Mouse (Mus musculus): ENCODE measurements around the gene Gm28035.

Gene Gm28035

DNA sequence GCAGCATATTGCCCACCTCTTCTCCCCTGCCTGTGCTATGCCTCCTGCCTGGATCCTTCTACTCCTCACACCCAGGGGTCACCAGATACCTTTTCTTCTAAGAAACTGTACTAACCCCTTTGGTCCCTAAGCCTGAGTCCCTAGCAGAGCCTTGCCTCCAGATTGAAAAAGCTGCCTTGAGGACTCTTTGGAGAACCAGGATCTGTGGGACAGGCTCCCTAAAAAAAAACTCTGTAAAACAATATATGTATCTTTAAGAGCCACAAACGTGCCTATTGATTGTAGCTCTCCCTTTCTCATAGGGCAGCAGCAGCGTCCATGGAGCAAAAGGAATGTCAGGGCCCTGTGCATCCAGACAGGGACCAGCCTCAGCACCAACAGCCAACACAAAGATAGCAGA lies at the start of gene Gm28035:
Gm28035 (plus strand) TSS at position 301 of the 400 bp plus-strand sequence.
- in situ Hi-C loops (cut with MboI) = no loop called here

DNA sequence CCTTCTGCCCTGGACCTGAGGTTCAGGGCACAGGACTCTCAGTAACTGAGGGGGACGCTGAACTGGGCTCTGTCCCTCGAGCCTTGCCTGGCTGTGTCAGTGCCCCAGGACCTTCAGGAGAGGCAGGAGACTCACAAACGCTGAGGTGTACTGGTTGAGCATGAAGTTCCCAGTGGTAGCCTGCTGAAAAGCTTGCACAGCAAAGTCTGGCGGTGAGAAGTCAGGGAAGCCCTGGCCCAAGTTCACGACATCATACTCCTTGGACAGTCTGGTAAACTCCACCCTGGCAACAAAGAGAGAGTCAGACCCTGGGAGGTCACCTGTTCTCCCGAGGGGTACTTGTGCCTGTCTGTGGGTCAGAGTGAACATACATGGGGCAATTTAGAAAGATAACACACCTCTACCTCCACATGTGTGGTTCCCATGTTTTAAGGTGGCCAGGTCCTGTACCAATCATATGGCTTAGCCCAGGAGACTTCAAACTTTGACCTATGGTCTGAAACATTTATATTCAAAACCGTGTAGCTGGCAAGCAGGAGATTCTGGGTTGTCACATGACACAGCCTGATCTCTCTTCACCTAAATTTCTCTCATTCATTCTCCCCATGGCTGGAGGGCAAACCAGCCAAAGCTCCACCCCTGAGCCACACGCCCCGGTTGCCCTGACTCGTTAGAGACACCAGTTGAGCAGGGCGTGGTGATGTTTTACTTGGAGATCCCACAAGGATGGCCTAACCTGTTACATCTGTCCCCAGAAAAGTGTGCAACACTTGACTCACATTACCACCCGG lies 48.4 kb upstream of the Gm28035 start:
- in situ Hi-C loops (cut with MboI) = no loop called here

DNA sequence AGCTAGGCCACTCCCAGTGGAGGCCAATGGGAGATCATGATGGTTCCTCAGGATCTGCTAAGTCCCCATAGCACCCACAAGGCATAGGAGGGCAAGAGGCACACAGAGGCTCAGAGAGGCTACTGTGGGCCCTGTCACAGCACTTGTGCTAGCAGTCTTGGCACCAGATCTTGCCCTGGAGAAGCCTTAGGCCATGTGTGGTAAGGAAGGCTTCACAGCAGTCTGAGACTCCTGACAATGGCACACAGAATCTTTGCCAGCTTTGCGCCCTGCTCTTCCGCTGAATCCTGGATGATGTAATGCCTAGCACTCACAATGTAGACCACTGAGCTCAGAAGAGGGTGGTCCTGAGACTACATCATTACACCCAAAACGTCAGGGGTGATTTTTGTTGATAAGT lies 45.7 kb upstream of the Gm28035 start:
- in situ Hi-C loops (cut with MboI) = no loop called here

DNA sequence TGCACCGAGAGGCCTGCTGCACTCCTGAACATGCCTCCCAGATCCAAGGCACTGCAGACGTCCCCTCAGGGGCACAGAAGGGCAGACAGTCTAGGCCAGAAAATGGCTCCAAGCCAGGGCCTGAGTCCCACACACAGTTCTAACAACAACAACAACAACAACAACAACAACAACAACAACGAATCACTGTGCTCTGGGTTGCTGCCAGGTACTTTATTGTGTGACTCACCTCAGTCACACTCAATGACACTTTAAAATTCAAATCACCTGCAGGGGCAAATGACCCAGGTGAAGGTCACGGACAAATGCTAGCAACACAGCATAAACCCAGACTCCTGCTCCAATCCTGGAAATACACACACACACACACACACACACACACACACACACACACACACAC lies 42.3 kb upstream of the Gm28035 start:
- in situ Hi-C loops (cut with MboI) = no loop called here

DNA sequence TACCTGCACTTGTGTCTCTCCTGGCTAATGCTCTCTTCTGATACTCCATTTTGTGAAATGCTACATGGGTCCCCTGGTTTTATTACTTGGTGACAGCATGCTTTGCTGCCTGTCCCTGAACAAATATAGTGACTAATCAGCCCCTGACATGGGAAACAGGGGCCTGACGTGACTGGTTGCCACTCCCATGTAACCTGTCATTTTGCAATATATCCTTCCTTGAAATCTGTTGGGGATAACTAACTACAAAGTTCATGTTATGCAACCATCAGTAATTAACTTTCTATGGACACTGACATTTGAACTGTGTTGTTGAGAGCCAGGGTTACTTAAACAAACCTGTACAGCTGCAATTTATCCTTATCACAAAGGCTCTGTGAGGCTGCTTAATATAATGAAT lies 40.4 kb upstream of the Gm28035 start:
- in situ Hi-C loops (cut with MboI) = no loop called here

DNA sequence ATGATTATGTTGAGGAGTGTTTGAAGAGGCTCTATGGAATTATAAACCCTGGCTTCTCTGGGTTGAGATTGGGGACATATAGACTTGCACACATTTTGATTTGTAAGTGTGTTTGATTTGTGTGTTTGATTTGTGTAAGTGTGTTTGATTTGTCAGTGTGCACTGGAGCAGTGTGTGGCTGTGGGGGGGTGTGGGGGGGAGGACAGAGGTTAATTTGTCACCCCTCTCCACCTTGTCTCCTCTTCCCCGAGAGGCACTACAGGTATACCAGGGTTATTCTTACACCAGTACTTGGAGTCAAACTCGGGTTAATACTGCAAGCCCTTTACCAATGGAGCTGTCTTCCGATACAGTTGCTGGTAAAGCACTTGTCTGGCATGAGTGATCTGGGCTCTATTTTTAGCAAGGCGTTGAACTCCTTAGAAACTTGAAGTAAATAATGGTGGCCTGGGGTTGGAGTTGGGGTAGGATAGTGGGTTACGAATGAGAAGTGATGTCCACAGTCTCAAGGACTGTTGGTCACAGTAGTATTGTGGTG lies 39.9 kb upstream of the Gm28035 start:
- in situ Hi-C loops (cut with MboI) = no loop called here

DNA sequence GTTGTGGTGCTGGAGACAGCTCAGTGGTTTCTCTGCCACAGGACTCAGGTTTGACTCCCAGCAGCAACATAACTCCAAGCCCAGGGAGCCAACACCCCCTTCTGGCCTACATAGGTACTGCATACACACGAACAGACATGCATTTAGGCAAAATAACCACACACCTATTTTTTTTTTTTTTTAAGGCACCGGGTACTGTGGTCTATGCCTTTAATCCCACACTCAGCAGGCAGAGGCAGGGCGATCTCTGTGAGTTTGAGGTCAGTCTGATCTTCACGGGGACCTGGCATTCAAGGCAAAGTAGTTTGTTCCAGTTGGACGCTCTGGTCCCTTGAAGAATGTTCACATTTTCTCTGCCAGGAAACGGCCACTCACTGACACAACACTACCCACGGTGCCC lies 36.9 kb upstream of the Gm28035 start:
- in situ Hi-C loops (cut with MboI) = no loop called here

DNA sequence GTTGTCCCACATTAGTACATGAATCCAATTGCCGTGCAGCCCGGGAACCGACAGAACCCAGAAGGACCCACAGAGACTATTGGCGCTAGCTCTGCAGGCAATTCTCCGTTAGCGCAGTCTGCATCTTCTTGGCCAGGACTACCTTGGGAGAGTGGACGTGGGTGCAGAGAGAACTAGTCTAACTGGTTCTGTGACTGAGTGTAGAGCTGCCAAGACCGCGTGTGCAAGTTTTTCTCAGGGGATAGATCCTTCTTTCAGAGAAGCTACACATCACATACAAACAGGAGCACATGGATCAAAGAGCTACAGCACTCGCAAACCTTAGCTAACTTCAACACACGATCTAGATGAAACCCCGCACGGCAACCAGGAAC lies 35.1 kb upstream of the Gm28035 start:
- in situ Hi-C loops (cut with MboI) = no loop called here

DNA sequence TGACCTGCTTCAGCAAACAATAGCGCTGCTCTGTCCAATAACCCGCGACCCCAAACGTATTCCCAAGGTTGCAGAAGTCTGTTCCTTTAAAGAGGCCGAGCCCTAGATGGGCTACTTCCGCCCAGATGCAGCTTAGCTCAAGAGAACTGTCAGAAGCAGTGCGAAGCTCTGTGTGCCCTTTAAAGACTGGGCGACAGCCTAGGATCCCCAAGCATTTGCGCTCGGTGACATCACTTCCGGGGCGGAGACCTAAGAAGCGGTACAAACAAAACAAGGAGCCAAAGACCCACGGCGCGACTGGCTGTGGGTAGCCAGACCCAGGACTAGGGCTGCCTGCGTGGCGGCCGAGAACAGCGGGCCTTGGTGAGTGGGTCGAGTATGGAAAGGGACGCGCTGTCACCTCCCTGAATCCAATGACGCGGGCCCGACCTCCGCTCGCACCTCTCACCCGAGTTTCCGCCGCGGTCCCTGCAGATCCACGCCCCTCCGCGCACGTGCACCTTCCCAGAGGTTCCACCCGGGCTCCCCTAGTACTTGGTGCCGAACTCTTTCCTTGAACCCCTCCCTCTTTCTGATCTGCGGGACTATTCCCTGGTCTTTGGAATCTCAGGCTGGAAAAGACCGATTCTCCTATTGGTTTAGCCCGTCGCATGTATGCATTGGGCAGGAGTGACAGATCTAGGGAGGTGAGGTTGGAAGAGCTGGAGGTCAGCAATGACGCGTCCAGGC lies 34.6 kb upstream of the Gm28035 start, which contains the start of gene Kyat1:
Kyat1 (minus strand) TSS at position 219 of the 729 bp plus-strand sequence.
- in situ Hi-C loops (cut with MboI) = no loop called here

DNA sequence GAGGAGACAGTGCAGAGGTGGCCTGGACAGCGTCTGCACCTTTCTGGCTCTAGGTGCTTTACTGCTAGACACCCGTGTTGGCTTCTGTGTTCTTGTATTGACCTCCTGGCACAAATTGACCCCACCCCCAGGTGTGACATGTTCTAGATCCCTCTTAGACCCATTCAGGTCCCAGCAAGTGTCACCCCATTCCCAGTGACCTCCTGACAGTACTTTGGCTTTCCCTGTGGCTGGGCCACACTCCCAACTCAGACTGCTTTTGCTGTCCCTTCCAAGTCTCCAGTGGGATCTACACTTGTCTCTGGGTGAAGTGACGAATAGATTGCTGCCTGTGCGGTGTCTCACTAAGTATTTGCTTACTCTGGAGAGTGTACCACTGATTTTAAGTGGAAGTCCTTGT lies 33.0 kb upstream of the Gm28035 start:
- in situ Hi-C loops (cut with MboI) = no loop called here

DNA sequence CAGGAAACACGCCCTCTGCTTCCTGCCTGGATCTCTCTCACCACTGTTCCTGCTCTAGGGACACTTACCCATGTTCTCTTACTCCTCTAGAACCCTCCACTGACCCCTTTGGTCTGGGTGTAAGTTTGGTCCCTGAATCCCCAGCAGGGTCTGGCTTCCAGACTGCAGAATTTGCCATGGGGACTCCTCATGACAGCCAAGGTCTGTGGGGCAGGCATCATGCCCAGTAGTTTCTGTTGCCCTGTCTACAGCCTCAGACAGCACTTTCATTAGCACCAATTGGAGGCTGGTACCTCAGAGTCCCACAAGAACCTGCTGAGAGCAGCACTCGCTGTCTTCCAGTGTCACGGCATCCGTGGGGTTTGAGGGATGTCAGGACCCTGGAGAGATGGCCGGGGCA lies 32.5 kb upstream of the Gm28035 start:
- in situ Hi-C loops (cut with MboI) = no loop called here

DNA sequence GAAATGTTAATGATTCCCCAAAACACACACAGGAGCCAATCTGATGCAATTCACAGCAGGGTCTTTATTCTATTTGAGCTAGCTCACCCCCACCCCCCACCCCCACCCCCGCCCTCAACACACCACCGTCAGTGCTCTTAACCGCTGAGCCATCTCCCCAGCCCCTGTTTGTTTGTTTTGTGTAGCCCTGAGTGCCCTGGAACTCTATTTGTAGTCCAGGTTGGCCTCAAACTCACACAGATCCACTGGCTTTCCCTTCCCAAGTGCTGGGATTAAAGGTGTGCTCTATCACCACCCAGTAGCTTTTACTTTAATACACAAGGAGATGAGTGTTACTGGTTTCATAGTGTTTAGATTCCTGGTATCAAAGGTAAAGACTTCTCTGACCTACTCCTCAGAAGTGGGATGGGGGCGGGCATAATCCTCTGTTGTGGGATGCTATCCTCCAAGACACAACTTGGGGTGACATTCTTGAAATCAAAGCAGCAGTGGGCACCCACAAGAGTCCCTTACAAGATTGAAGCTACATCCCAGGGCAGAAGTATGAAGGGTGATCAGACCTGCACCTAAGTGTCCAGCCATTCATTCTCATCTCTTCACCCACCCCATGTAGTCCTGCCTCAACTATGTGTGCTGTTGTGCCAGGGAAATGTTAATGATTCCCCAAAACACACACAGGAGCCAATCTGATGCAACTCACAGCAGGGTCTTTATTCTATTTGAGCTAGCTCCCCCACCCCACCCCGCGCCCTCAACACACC lies 28.8 kb upstream of the Gm28035 start:
- in situ Hi-C loops (cut with MboI) = no loop called here

DNA sequence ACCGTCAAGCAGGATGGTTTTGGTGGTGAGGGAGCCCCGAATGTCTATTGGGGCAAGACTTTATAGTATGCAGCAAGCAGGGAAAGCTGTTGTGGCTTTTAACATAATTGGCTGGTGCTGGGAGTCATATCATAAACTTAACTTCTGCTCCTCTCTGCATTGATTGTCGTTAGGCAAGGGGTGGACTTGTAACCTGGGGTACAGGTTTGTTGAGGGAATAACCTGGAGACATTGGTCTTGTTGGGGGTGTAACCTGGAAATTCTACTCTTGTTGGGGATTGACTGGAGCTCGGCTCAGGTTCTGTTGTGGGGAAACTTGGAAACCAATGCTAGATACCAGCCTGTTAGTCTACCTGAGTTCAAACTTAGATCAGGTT lies 28.2 kb upstream of the Gm28035 start:
- in situ Hi-C loops (cut with MboI) = no loop called here

DNA sequence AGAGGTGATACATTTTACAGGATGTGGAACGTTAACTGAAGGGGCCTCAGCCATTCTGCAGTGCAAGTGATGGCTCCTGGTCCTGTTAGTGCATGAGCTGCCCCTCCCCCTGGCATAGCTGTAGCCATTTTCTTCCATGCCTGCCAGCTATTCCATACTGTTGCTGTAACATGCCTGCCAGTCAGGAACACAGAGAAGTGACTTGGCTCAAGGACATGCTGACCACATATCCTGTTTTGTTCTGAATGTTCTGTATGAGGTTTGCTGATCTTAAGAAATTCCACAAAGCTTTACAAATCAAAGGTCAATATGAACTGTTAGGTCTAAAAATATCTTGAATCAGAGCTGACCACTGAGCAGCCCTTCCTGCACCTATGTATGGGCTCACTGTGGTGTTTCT lies 27.4 kb upstream of the Gm28035 start:
- in situ Hi-C loops (cut with MboI) = no loop called here

DNA sequence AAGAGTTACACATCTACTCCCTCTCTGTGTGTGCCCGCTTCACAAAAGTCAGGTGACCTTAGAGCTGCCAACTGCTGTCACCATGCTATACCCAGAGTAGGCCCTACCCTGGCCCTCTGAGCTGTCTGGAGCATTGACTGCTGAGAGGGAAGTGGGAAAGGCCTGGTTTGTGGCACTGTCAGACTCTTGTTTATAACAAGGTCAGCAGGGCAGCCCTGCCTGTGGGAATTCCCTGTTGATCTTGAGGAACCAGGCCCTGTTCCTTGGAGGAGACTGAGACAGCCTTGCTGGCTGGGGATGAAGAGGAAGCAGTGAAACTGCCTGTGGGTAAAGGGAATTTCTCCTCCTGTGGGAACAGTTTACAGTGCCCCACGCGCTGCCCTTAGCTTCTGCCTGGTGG lies 25.6 kb upstream of the Gm28035 start:
- in situ Hi-C loops (cut with MboI) = no loop called here

DNA sequence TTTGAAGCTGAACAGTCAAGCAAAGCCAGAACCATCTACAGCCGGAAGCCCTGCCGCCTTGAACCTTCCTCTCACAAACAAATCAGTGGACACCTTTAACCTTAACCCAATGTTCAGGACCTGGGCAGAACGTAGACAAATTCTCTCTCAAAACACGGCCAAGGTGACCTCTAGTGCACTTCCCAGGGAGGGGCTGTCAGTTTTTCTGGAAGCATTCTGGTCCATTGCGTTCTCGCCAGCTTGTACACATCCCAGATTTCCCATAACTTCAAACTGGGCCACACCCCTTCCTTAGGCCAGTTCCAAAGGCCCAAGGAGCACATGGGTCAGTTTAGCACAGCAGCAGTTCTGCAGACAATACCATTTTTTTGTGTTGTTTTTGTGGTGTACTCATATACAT lies 24.9 kb upstream of the Gm28035 start:
- in situ Hi-C loops (cut with MboI) = no loop called here

DNA sequence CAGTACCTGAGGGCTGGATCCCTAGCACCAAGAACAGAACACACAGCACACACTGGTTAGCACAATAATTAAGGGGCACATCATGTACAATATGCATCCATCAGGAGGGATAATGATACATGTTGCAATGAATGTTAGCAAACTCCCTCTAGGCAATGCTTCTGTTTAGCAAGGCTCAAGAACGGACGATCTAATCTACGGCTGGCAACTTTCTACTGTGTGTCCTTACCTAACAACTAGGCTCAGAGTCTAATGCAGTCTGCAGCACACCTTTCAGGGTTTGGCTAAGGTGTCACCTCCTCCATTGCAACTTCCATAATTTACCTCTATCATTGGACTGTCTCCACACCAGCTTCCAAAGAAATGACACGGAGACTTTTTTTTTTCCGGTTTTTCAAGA lies 24.1 kb upstream of the Gm28035 start:
- in situ Hi-C loops (cut with MboI) = no loop called here

DNA sequence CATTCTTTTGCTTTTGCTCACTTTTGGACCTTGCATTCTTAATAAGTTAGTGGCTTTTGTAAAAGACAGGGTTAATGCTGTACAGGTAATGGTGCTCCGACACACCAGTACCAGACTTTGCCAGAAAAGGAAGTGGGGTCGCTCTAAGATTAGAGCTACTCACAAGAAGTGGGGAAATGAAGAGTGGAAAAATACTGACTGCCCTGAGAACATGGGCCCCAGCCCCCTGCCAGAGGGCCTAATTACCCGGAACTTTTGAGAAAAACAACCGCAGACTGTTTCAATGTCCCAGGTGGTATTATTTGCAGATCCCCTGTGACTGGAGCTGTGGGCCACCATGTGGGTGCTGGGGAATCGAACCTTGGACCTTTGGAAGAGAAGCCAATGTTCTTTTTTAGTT lies 4.8 kb upstream of the Gm28035 start:
- in situ Hi-C loops (cut with MboI) = no loop called here

DNA sequence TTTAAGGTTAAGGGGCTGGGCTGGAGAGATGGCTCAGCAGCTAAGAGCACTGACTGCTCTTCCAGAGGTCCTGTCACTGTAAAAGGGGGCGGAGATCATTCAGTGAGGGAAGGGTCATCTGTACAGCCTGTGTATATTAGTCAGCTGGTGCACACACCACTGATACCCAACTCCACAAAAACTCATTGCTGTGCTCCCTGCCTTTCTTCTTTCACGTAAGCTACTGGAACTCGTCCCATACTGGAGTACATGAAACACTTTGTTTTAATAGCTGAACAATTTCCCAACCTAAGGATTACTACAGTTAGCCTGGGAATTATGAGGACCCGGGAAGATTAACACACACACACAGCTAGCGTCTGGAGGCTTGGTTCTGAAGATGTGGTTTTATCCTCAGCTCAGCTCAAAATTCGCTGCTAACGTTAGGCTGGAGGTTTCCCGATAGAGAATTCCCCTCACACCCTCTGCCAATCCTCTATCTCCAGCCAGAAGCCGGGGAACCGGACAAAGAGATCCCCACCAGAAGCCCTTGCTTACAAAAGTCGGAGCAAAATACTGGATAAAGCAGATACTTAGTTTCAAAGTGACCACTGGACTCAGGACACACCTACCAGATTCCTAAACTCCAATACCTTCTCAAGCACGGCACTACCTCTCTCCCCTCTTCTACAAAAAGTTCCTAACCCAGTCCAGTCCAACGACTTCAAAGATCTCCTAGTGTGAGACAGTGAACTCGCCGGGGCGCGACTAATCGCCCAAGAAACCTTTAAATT lies 3.8 kb upstream of the Gm28035 start:
- in situ Hi-C loops (cut with MboI) = no loop called here

DNA sequence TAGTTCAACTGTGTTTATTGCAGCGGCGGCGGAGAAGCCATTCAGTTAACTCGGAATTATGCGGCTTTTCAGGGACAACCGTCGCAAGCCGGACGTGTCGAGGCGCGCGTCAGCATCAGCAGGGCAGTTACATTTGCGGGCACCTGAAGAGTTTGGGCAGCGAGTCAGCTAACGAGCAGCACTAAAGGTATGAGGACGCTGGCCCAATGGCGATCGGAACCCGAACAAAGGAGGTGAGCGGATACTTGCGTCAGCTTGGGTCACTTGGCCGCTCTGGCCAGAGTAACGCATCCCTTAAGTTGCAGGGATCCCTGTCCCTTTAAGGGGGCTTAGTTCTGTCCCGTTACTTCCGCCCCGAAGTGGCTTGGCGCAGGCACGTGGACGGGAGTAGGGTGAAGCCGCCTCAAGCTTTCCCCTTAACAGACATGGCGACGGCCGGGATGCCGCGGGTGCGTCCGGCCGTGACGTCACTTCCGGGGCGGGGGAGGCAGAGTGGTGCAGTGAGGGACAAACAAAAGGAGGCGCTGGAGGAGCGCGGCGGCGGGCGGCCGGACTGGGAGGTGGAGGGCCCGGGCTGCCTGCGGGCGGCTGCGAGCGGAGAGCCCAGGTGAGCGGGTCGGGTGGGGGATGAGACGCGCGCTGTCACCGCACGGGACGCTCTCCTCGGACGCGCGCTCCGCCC lies 3.0 kb upstream of the Gm28035 start, which contains the start of gene Lrrc8a:
Lrrc8a (plus strand) TSS at position 517 of the 682 bp plus-strand sequence.
- in situ Hi-C loops (cut with MboI) = no loop called here

DNA sequence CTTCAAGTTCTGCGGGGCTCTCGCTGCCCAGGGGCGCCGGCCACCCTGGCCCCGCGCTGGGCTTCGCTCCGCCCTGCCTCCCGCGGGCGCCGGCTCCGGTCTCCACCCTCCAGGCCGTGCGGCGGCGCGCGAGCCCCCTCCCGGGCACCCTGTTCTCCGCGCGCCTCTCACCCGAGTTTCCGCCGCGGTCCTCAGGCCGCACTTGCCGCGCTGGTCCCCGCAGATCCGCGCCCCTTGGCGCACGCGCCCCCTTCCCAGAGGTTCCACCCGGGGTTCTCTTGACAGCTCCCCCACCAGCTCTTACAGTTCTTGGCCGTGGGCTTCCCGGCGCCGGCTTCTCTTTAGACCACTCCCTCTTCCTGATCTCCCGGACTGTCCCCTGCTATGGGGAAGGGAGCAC lies 2.5 kb upstream of the Gm28035 start:
- in situ Hi-C loops (cut with MboI) = no loop called here
